Mouse (Mus musculus) ES-E14 (cell line): ENCODE measurements at regions not wholly inside any gene's neighbourhood (a gene's known extent, or its start where the extent isn't known, plus 50 kb on each side); places are given as distances from the start of the nearest gene placed in this dataset.
A peak's percentile ranks its signal among the peaks of the same experiment; 100 is the strongest.

ENCODE experiments used
- DNase-seq: peaks from one replicate; pipeline ENCODE4 v3.0.0-alpha.2; 2013; ENCODE audit warnings: low read depth, low spot score
- H3K27ac ChIP-seq: 2 replicates; pipeline ENCODE4 v1.5.1; 2012; ENCODE audit warnings: low read depth, mild to moderate bottlenecking, low read length, moderate library complexity, mixed read lengths; ENCODE audit not compliant: poor library complexity, insufficient read depth, severe bottlenecking
- H3K36me3 ChIP-seq: 2 replicates; pipeline ENCODE4 v1.6.1; 2012; ENCODE audit warnings: mild to moderate bottlenecking, low read length, moderate library complexity, mixed read lengths; ENCODE audit not compliant: control insufficient read depth, poor library complexity, insufficient read depth, severe bottlenecking
- H3K4me1 ChIP-seq, 2 experiments: fragments of 150-350 bp in 1 of 2; sonication (generic) in 1 of 2; 2 replicates each; pipeline ENCODE4 v1.6.1; 2012; ENCODE audit warnings: low read length in 2 of 2, mild to moderate bottlenecking in 1 of 2, mixed read lengths in 1 of 2; ENCODE audit not compliant: control insufficient read depth in 2 of 2, insufficient read depth in 2 of 2, poor library complexity in 1 of 2
- H3K4me3 ChIP-seq, 2 experiments: fragments of 150-350 bp in 1 of 2; sonication (generic) in 1 of 2; 2 replicates each; pipeline ENCODE4 v1.5.1; 2012; ENCODE audit warnings: low read length in 2 of 2, low read depth in 1 of 2, mild to moderate bottlenecking in 1 of 2, mixed read lengths in 1 of 2; ENCODE audit not compliant: insufficient read depth in 1 of 2, poor library complexity in 1 of 2, severe bottlenecking in 1 of 2
- H3K9ac ChIP-seq: 2 replicates; pipeline ENCODE4 v1.6.1; 2012; ENCODE audit warnings: low read depth, mild to moderate bottlenecking, low read length, mixed read lengths; ENCODE audit not compliant: poor library complexity, insufficient read depth, severe bottlenecking
- H3K9me3 ChIP-seq: fragments of 150-350 bp; sonication (generic); 2 replicates; pipeline ENCODE4 v1.6.1; 2012; ENCODE audit warnings: low read depth, mild to moderate bottlenecking, low read length; ENCODE audit not compliant: control insufficient read depth, insufficient read depth
- CHD2 ChIP-seq: IDR thresholded peaks from 2 replicates; pipeline ENCODE4 v1.6.1; 2014; ENCODE audit warnings: mild to moderate bottlenecking, low read depth, low read length, inconsistent platforms
- HCFC1 ChIP-seq: IDR thresholded peaks from 2 replicates; pipeline ENCODE4 v1.6.1; 2012; ENCODE audit warnings: low read length, inconsistent platforms, borderline replicate concordance; ENCODE audit not compliant: insufficient read depth
- MAFK ChIP-seq: IDR thresholded peaks from 2 replicates; pipeline ENCODE4 v1.6.1; 2014; ENCODE audit warnings: mild to moderate bottlenecking, low read depth, low read length, inconsistent platforms; ENCODE audit not compliant: insufficient read depth
- ZC3H11A ChIP-seq: IDR thresholded peaks from 2 replicates; pipeline ENCODE4 v1.6.1; 2012; ENCODE audit warnings: low read depth, mild to moderate bottlenecking, inconsistent platforms, low read length, borderline replicate concordance
- ZNF384 ChIP-seq: IDR thresholded peaks from 2 replicates; pipeline ENCODE4 v1.6.1; 2012; ENCODE audit warnings: low read depth, low read length, inconsistent platforms
- in situ Hi-C, 2 experiments: fragments of 600-800 bp; cut with MboI; formaldehyde crosslinking; loops; one replicate each; pipeline ENCODE4 v1.15.1; 2025; ENCODE audit warnings: low sequenced_read_pairs in 2 of 2, inconsistent platforms in 1 of 2; ENCODE audit not compliant: unreplicated experiment in 2 of 2

- H3K4me1 ChIP-seq: peaks cover 20 to 28% of the 10 kb centered on the region in 2 experiments
- DNase-seq: peak; percentile 71
- no peaks in the 10 kb centered on the region for H3K9me3 ChIP-seq
- no peak overlapping the region for H3K4me3 ChIP-seq
- in situ Hi-C loops: no loop called here
- TF ChIP-seq MAFK (peak; percentile 49; the same call in 1 of the 2 replicates), HCFC1 (no peak)
- no peaks in the 10 kb centered on the region for H3K36me3 ChIP-seq
- no peak overlapping the region for H3K9ac ChIP-seq
- peak overlapping the region; percentile 95 for H3K27ac ChIP-seq
These were observed 229.3 kb upstream of the Adgrl2 start for GRCm38 (mm10) chr3:149219381-149220303.

- H3K36me3 ChIP-seq: no peaks in the 10 kb centered on the region
- H3K9me3 ChIP-seq: no peaks in the 10 kb centered on the region
- DNase-seq: no peak
- peaks cover 20 to 28% of the 10 kb centered on the region in 2 experiments for H3K4me1 ChIP-seq
- H3K4me3 ChIP-seq: no peak overlapping the region
- in situ Hi-C loops: no loop called here
- TF ChIP-seq ZC3H11A (no peak), HCFC1 (no peak), CHD2 (no peak), ZNF384 (no peak), MAFK (no peak)
- no peak overlapping the region for H3K27ac ChIP-seq
- no peak overlapping the region for H3K9ac ChIP-seq
These were observed 227.8 kb upstream of the Adgrl2 start for GRCm38 (mm10) chr3:149217916-149218803.

DNA sequence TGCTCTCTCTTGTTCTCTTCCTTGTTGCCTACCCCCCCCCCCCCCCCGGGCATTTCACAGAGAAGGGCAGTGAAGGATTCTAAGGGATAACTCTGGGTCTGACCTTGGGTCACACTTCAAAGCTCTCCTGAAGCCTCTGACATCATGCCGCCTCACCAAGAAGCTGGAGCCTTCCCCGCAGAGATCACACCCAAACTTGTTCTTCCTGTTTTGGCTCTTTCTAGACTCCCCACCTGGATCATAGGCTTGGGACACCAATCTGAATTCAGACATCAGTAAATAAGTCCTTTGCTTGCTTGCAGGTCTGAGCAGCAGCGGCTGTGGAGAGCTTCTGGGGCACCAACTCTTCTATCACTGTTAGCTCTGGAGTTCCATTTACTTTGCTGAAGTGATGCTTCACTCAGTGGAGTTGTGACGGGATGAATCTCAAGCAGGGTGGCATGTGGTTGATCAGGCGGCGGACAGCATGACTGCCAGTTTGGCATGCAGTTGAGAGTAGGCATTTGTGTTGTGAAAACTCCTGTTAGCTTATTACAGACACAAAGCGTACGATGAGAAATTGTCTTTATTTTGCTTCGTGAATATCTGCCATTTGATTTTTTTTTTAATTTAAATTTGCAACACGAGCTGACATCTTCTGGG is 226.5 kb upstream of the Adgrl2 start:
- peaks cover 20 to 28% of the 10 kb centered on the region in 2 experiments for H3K4me1 ChIP-seq
- peak overlapping the region; percentile 80; the same call in 1 of the 2 replicates for H3K27ac ChIP-seq

GRCm38 (mm10) chr3:149215691-149216090 is 225.3 kb upstream of the Adgrl2 start:
- peaks cover 16 to 20% of the 10 kb centered on the region in 2 experiments for H3K4me1 ChIP-seq
- no peaks in the 10 kb centered on the region for H3K36me3 ChIP-seq
- TF ChIP-seq HCFC1 (no peak), MAFK (no peak), ZNF384 (no peak), CHD2 (no peak)
- in situ Hi-C loops: no loop called here
- no peak overlapping the region for H3K27ac ChIP-seq
- no peak overlapping the region for H3K9ac ChIP-seq
- no peak for DNase-seq
- H3K9me3 ChIP-seq: no peaks in the 10 kb centered on the region
- H3K4me3 ChIP-seq: no peak overlapping the region

More for the DNA sequence above, 226.5 kb upstream of the Adgrl2 start:
- Histone ChIP-seq H3K9me3 (no peaks in the 10 kb centered on the region), H3K4me3 (no peak overlapping the region), H3K36me3 (no peaks in the 10 kb centered on the region), H3K9ac (no peak overlapping the region)
- TF ChIP-seq ZC3H11A (no peak), ZNF384 (no peak), CHD2 (no peak)
- in situ Hi-C loops: no loop called here
- DNase-seq: no peak
